Mouse (Mus musculus) heart, adult 2 months (tissue): ENCODE measurements at regions not wholly inside any gene's neighbourhood (a gene's known extent, or its start where the extent isn't known, plus 50 kb on each side); places are given as distances from the start of the nearest gene placed in this dataset.

Experiments used
- CTCF ChIP-seq: fragments of 200-600 bp; IDR thresholded peaks from 2 replicates; pipeline ENCODE4 v1.8.1; 2022; ENCODE audit warnings: antibody characterized with exemption, mild to moderate bottlenecking, moderate library complexity
- EP300 ChIP-seq: fragments of 200-500 bp; IDR thresholded peaks from 2 replicates; pipeline ENCODE4 v1.6.1; 2011; ENCODE audit warnings: low read depth, low read length, control low read depth; ENCODE audit not compliant: insufficient read depth

- TF ChIP-seq CTCF: no peak
- no peak for TF ChIP-seq EP300
Observed at GRCm38 (mm10) chr10:120593876-120594275, 117.6 kb upstream of the Hmga2 start.
